Mouse (Mus musculus): ENCODE measurements around the gene Gm498.

The Gm498 gene

GRCm38 (mm10) chr7:143892361-143892760, 25.7 kb downstream of the Gm498 start:
- DNase-seq (ENCODE audit: low read depth, low spot score), result no peak

GRCm38 (mm10) chr7:143900667-143901066, 34.0 kb downstream of the Gm498 start:
- no peak for DNase-seq (ENCODE audit: low read depth, low spot score)

- no peak for DNase-seq (ENCODE audit: low read depth, low spot score)
These were observed 38.5 kb downstream of the Gm498 start for GRCm38 (mm10) chr7:143905176-143905575.

- no peak for DNase-seq (ENCODE audit: low read depth, low spot score)
These were observed 39.0 kb downstream of the Gm498 start for GRCm38 (mm10) chr7:143905606-143906005.

GRCm38 (mm10) chr7:143913611-143914010, 47.0 kb downstream of the Gm498 start:
- no peak for DNase-seq (ENCODE audit: low read depth, low spot score)

- DNase-seq (ENCODE audit: low read depth, low spot score), result no peak
These were observed 52.5 kb downstream of the Gm498 start for GRCm38 (mm10) chr7:143919031-143919679.

- DNase-seq (ENCODE audit: low read depth, low spot score), result no peak
These were observed 63.3 kb downstream of the Gm498 start for GRCm38 (mm10) chr7:143929899-143930298.

GRCm38 (mm10) chr7:143938647-143939046, 72.0 kb downstream of the Gm498 start:
- DNase-seq (ENCODE audit: low read depth, low spot score), result no peak

- DNase-seq (ENCODE audit: low read depth, low spot score), result no peak
These were observed 72.8 kb downstream of the Gm498 start for GRCm38 (mm10) chr7:143939476-143939875.

GRCm38 (mm10) chr7:143942941-143943691, 76.5 kb downstream of the Gm498 start:
- DNase-seq (ENCODE audit: low read depth, low spot score), result no peak

GRCm38 (mm10) chr7:143944421-143944980, 77.9 kb downstream of the Gm498 start:
- DNase-seq (ENCODE audit: low read depth, low spot score), result no peak

All from forelimb bud, embryonic 11.5 days (tissue).